Comparison of ENCODE assay signal across 17 mouse cellular contexts in the genomic region with DNA sequence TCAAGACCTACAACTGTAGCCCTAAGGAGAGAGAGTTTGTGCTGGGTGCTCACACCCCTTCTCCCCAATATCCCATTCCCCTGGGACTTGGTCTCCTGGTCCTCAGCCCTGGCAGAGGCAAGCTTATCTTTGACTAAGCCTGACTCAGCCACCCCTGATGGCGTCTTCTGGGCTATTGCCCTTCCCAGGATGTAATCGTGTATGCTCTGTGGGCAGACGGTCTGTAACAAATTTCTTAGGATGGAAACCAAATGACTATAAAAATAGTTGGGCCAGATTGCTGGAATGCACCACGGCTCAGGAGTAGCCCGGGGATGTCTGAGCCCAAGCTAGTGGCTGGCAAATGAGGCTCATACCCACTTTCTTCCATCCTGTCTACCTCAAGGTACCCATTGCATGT. TPM values are rescaled to one million over a fixed set of nuclear protein-coding genes. Genes with fewer than 3 reads are reported as not detected.
DNase-seq lines count a peak whose midpoint lies in the region; ATAC-seq and TF ChIP-seq lines count a peak whose summit lies in the region.
"Had no signal": no experiment of that assay in that cellular context is flagged by ENCODE, and none has a peak within 500 bp of the region (broad histone marks: within the 10 kb centered on the region; RNA-seq: fewer than 3 reads in every experiment).

No protein-coding gene starts in this region.

- H3K4me1 ChIP-seq in cerebellum, adult 2 months (ENCODE audit: control insufficient read depth, insufficient read depth, low read length), result peaks cover 37% of the 10 kb centered on the region
- H3K4me1 ChIP-seq in intestine, postnatal 0 days (replicated peaks; ENCODE audit: control insufficient read depth, insufficient read depth, low read length), result peaks cover 3% of the 10 kb centered on the region; the same call in 1 of the 2 replicates

- H3K27me3 ChIP-seq in cerebellum, adult 2 months (ENCODE audit: control insufficient read depth, insufficient read depth, low read length), result no peaks in the 10 kb centered on the region
- no peaks in the 10 kb centered on the region for H3K27me3 ChIP-seq in intestine, postnatal 0 days (replicated peaks; ENCODE audit: control insufficient read depth, insufficient read depth, low read length)
- H3K27me3 ChIP-seq: embryonic facial prominence, embryonic 12.5 days; heart, embryonic 15.5 days; hindbrain, embryonic 13.5 days had no signal

- no peak for TF ChIP-seq POLR2A in cerebellum, adult 2 months (IDR thresholded peaks at IDR 0.05; ENCODE audit: borderline replicate concordance, insufficient read depth, low read length)

- H3K27ac ChIP-seq in cerebellum, adult 2 months (ENCODE audit: insufficient read depth, low read length), result peak overlapping the region; percentile 97
- no peak overlapping the region for H3K27ac ChIP-seq in intestine, postnatal 0 days (ENCODE audit: low read depth, low read length)
- H3K27ac ChIP-seq: embryonic facial prominence, embryonic 12.5 days; heart, embryonic 15.5 days; hindbrain, embryonic 13.5 days had no signal

- no peak for ATAC-seq in intestine, postnatal 0 days
- ATAC-seq: forebrain, embryonic 14.5 days had no signal

- 13% methylated on average over 5 of the region's 5 CpGs for WGBS in cerebellum, adult 2 months
- WGBS in intestine, postnatal 0 days, result 57% methylated on average over 5 of the region's 5 CpGs

- no peak overlapping the region for H3K9ac ChIP-seq in intestine, postnatal 0 days (ENCODE audit: low read depth, low read length)
- H3K9ac ChIP-seq: embryonic facial prominence, embryonic 12.5 days; heart, embryonic 15.5 days; hindbrain, embryonic 13.5 days; lung, embryonic 14.5 days had no signal

- no peaks in the 10 kb centered on the region for H3K36me3 ChIP-seq in intestine, postnatal 0 days (ENCODE audit: control insufficient read depth, insufficient read depth)
- H3K36me3 ChIP-seq: embryonic facial prominence, embryonic 12.5 days; heart, embryonic 15.5 days; hindbrain, embryonic 13.5 days had no signal

- H3K4me3 ChIP-seq in cerebellum, adult 2 months (replicated peaks; ENCODE audit: insufficient read depth, low read depth, low read length), result no peak overlapping the region
- H3K4me3 ChIP-seq in intestine, postnatal 0 days (ENCODE audit: low read depth, low read length), result no peak overlapping the region
- H3K4me3 ChIP-seq: embryonic facial prominence, embryonic 12.5 days; heart, embryonic 15.5 days; hindbrain, embryonic 13.5 days had no signal

- H3K9me3 ChIP-seq in intestine, postnatal 0 days (ENCODE audit: control insufficient read depth), result no peaks in the 10 kb centered on the region
- H3K9me3 ChIP-seq: embryonic facial prominence, embryonic 12.5 days; heart, embryonic 15.5 days; hindbrain, embryonic 13.5 days had no signal

- peak; percentile 60 to 67 for DNase-seq in cerebellum, adult 2 months
- no peak for DNase-seq in cerebellum, postnatal 10 days
- peak; percentile 64 for DNase-seq in layer of hippocampus, adult 9-11 months
- DNase-seq in layer of hippocampus, adult 18-20 months (ENCODE audit: low spot score in 2 of 2), result no peak
- DNase-seq in MN1 (ENCODE audit: low spot score), result peak; percentile 53
- DNase-seq in fibroblast of lung, adult 2 months (ENCODE audit: low read depth), result peak; percentile 66
- no peak for DNase-seq in urinary bladder, postnatal 36 days (ENCODE audit: low spot score in 2 of 2)
- DNase-seq: gastrocnemius, postnatal 36 days; kidney, adult 11 months; lung, embryonic 14.5 days; spleen, adult 18-20 months had no signal

- no peak overlapping the region for H3K4me2 ChIP-seq in intestine, postnatal 0 days (replicated peaks; ENCODE audit: low read depth)
- H3K4me2 ChIP-seq: embryonic facial prominence, embryonic 12.5 days; heart, embryonic 15.5 days; hindbrain, embryonic 13.5 days; lung, embryonic 14.5 days had no signal

- TF ChIP-seq CTCF in cerebellum, adult 2 months (IDR thresholded peaks at IDR 0.05; ENCODE audit: borderline replicate concordance, insufficient read depth, low read depth, low read length), result no peak
- TF ChIP-seq CTCF in intestine, postnatal 0 days (IDR thresholded peaks at IDR 0.05; ENCODE audit: low read depth), result no peak

RNA-seq across cellular contexts. Expression of a gene that starts 22.8 kb away (rescaled TPM):
- 173 and 203 TPM in 2 replicates for polyA plus RNA-seq in cerebellum, adult 2 months (2012; rRNA removed)
- total RNA-seq in layer of hippocampus, adult 18-20 months (2021), result 100 to 1,000 TPM; 611 to 639 TPM
- polyA plus RNA-seq in intestine, postnatal 0 days (2015; fragmentation: Nextera tagmentation; extraction: Ambion mirVana), result 13.0 and 13.6 TPM in 2 replicates

RNA-seq across cellular contexts. Expression of a gene that starts 44.0 kb away (rescaled TPM):
- polyA plus RNA-seq in cerebellum, adult 2 months (2012; rRNA removed), result 17.1 and 20.4 TPM in 2 replicates
- total RNA-seq in layer of hippocampus, adult 18-20 months (2021), result 100 to 1,000 TPM; 283 to 293 TPM
- 17.0 and 19.2 TPM in 2 replicates for polyA plus RNA-seq in intestine, postnatal 0 days (2015; fragmentation: Nextera tagmentation; extraction: Ambion mirVana)
- total RNA-seq: megakaryocyte-erythroid progenitor cell, adult 5-6 weeks had no signal

Comparison
In these comparisons a context has a peak if more than half of its experiments do, and no peak if none do; other contexts are left out.
1. DNase-seq: peak in cerebellum, adult 2 months (2 of 2), layer of hippocampus, adult 9-11 months (single experiment), MN1 (single experiment) and fibroblast of lung, adult 2 months (single experiment); none in cerebellum, postnatal 10 days (0 of 2), layer of hippocampus, adult 18-20 months (0 of 2) and urinary bladder, postnatal 36 days (0 of 2).
2. RNA of a gene that starts 22.8 kb away (polyA plus RNA-seq): 173 to 203 TPM in cerebellum, adult 2 months; 13.0 to 13.6 TPM in intestine, postnatal 0 days; every median in the first group is over 10 times any median in the second.